Mouse (Mus musculus): Measurements from ENCODE around the gene Nudcd2. TPM values are rescaled to one million over a fixed set of nuclear protein-coding genes. Genes with fewer than 3 reads are reported as not detected.
"Not testable (repeated sequence)": the region's sequence is repeated elsewhere in the genome, so short reads cannot be mapped to it uniquely, and the experiment has no call there.

Gene Nudcd2
- 10.1 and 11.6 TPM in 2 replicates for polyA plus RNA-seq (2012; rRNA removed)

DNA sequence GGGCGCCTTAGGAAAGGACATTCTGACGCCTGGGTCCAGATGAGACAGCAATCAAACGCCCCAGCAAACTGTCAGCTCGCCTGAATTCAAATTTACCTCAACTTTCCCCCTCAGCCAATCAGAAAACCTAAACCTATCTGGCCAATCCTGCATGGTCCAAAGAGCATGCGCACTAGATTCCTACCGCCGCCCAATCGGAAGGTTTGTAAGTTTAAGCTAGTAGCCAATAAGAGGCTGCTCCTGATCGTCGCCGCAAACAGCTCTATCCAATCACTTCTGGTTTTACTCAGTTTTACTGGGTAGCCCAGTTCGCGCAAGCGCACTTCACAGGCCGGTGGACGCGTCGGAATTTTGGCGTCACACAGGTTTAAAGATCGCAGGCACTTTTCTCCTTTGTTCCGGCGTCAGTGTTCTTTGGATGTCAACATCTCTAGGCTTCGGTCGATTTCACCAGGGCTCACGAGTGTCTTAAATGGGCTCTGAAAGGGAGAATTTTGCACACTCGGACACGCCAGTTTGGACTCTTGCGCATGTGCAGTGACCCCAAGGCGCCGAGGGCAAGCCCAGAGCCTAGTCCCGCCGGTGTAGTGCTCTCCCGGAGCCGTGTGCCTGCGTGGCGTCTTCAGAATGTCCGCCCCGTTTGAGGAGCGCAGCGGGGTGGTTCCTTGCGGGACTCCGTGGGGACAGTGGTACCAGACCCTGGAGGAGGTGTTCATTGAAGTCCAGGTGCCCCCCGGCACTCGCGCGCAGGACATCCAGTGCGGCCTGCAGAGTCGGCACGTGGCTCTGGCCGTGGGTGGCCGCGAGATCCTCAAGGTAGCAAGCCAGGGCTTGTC is at the start of gene Nudcd2, which contains the start of gene Hmmr:
Gene Nudcd2 (plus strand): TSS at position 329 of the 836 bp plus-strand sequence.
Gene Hmmr (minus strand): TSS at position 84 of the 836 bp plus-strand sequence.
- DNase-seq (ENCODE audit: low read depth, low spot score): peak; percentile 78
- under 1% methylated on average over 52 of the region's 52 CpGs for WGBS

DNA sequence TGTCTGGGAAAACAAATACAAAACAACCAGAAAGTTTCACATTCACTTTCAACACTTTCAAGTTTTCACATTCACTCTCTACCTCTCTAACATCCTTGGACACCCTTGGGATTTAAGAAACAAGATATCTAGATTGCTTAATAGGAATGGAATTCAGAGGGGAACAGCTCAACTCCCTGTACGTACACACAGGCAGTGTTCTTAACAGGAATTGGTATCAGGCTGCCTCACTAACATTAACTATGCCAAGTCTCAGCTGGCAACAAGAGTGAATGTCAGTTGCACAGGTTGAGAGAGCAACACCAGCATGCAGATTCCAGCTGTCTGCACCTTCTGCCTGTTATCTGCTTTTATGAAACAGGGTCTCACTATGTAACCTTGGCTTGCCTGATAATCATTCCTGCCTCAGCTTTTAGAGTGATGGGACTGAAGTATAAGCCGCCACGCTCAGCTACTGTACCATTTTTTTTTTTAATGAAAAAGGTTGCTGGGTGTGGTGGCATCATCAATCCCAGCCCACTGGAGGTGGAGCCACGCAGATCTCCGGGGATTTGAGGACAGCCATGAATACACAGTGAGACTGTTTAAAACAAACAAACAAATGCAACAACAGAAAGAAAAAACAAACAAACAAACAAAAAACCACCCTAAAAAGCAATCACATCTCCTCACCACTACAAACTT is 42.9 kb upstream of the Nudcd2 start:
- WGBS: 16% methylated on average over 5 of the region's 5 CpGs
- no peak for DNase-seq (ENCODE audit: low read depth, low spot score)

- no peak for DNase-seq (ENCODE audit: low read depth, low spot score)
- under 1% methylated on average over 28 of the region's 28 CpGs for WGBS
These were observed 41.4 kb upstream of the Nudcd2 start for GRCm38 (mm10) chr11:40692101-40692509.

DNA sequence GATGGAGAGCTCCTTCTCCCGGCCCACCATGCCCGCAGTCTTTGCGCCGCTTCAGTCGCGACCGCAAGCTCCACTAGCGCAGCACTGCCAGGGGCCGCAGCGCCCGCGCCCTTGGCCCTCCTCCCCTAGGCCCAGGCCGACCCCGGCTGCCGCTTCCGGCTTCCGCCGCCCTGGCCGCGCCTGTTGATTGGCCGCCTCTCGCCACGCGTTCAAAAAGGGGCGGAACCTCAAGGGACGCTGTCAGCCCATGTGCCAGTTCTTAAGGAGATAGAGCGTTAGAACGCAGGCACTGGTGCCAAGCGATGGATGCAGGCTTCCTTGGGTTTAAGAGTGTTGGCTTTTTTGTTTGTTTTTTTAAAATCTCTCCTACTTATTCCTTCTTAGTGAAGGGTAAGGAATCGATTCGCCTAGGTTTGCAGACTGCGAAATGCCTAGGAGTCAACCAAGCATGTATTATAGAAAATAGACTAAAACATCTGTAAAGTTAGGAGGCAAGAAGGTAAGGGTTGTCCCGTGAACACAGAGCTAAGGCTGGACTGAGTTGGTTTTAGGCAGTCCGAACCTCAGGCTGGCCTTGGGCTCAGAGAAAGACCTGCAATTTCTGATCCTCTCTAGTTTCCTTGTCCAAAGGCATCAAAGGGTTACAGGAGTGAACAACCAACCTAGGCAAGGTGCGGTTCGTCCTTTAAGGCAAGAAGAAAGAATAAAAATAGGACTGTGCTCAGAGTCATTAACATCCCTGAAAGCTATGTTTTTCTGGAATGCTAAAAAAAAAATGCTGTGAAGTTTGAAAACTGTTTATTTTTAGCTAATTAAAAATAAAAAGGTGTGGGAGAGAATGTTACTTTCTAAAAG is 40.7 kb upstream of the Nudcd2 start:
- peak; percentile 77 for DNase-seq (ENCODE audit: low read depth, low spot score)
- WGBS: 1% methylated on average over 36 of the region's 36 CpGs

DNA sequence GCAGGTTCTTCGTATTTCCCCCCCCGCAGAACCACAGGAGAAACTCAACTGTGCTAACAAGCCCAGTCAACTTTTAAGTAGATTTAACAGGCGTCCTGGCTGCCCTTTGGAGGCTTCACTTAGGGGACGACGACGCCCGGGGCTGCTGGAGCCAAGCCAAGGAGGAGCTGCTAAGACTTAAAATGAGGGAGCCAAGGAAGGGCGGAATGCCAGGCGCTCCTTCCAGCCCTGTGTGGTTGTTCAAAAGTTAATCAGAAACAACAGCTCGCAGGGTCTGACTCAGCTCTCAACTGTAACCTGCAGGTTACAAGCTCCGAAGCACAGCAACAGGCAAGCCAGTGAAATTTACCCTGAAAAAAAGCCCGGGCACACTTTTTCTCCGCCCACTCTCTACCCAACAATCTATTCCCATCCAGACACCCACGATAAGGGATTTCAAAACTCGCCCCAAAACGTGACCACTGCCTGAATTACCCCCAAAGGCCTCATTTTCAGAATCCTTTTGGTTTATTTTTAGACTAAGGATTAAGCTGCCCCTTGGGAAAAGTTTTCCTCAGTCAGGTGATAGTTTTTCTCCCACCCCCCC is 40.0 kb upstream of the Nudcd2 start:
- under 1% methylated on average over 16 of the region's 16 CpGs for WGBS
- peak; percentile 57 for DNase-seq (ENCODE audit: low read depth, low spot score)

- DNase-seq (ENCODE audit: low read depth, low spot score): peak; percentile 52
- under 1% methylated on average over 31 of the region's 31 CpGs for WGBS
These were observed 39.0 kb upstream of the Nudcd2 start for GRCm38 (mm10) chr11:40694311-40695087.

DNA sequence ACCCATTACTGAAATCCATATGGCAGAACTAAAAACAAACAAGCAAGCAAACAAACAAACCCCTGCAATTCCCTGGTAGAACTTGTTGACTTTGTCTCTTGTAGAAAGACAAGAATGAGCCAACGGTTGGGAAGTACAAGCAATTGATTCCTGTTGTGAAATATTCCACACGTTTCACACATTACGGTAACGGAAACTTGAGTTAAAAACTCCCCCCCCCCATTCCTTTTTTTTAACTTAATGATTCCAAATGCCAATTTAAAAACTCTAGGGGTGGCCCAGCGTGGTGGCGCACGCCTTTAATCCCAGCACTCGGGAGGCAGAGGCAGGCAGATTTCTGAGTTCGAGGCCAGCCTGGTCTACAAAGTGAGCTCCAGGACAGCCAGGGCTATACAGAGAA is 38.4 kb upstream of the Nudcd2 start, which contains the start of gene Mat2b:
Gene Mat2b (minus strand): TSS at position 101 of the 400 bp plus-strand sequence.
- no peak for DNase-seq (ENCODE audit: low read depth, low spot score)
- WGBS: 79% methylated on average over 9 of the region's 9 CpGs

DNA sequence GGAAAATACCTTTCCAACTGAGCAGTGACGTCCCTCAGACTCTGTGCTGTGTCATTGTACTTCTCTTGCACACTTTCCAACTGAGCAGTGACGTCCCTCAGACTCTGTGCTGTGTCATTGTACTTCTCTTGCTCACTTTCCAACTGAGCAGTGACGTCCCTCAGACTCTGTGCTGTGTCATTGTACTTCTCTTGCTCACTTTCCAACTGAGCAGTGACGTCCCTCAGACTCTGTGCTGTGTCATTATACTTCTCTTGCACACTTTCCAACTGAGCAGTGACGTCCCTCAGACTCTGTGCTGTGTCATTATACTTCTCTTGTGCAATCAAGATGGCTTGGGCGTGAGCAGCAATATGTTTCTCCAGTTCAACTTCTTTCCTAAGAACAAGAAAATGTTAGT is 23.6 kb upstream of the Nudcd2 start:
- not testable (repeated sequence) for DNase-seq (ENCODE audit: low read depth, low spot score)
- 92% methylated on average over 6 of the region's 6 CpGs for WGBS

GRCm38 (mm10) chr11:40713858-40714257 is 19.6 kb upstream of the Nudcd2 start:
- no peak for DNase-seq (ENCODE audit: low read depth, low spot score)
- 31% methylated on average over 8 of the region's 8 CpGs for WGBS

DNA sequence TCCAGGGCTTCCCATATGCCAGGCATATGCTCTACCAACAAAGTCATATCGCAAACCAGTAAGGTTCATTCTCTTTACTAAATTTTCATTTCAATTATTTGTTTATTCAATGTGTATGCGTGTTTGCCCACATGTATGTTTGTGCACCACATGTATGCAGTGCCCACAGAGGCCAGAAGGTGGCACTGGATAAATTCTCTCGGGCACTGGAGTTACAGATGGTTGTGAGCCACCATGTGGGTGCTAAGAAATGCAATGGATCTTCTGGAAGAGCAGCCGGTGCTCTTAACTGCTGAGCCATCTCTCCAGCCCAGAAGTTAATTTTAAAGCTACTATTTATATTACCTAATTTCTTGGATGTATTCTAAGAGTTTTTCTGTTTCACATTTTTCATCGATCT is 17.9 kb upstream of the Nudcd2 start:
- no peak for DNase-seq (ENCODE audit: low read depth, low spot score)

GRCm38 (mm10) chr11:40718324-40718723 is 15.1 kb upstream of the Nudcd2 start:
- no peak for DNase-seq (ENCODE audit: low read depth, low spot score)

More for the DNA sequence above, 17.9 kb upstream of the Nudcd2 start:
- 93% methylated on average over 5 of the region's 5 CpGs for WGBS

GRCm38 (mm10) chr11:40732997-40733338 is 499 bp upstream of the Nudcd2 start:
- DNase-seq (ENCODE audit: low read depth, low spot score): no peak
- under 1% methylated on average over 14 of the region's 14 CpGs for WGBS

DNA sequence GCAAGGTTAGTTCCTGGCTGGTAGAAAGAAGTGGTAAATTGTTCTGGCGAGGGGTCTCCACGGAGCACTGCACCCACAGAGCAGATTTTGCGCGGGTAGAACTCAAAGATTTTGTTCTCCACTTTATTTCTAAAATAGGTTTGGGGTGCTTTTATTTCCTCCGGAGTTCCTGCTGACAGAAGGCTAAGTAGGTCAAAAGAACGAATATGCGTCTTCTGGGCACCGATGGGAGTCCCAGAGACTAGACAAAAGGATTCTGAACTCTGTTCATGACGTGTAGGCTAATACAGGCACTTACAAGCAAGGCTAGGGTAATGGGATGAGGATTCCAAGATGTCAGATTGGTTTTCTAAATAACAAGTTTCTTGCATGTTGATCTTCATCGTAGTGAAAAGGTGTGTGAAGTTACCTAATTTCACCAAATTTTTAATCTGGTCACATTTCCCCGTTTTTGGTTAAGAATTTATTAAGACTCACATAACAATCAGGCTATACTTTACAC is 835 bp downstream of the Nudcd2 start:
- WGBS: 2% methylated on average over 11 of the region's 11 CpGs
- no peak for DNase-seq (ENCODE audit: low read depth, low spot score)

DNA sequence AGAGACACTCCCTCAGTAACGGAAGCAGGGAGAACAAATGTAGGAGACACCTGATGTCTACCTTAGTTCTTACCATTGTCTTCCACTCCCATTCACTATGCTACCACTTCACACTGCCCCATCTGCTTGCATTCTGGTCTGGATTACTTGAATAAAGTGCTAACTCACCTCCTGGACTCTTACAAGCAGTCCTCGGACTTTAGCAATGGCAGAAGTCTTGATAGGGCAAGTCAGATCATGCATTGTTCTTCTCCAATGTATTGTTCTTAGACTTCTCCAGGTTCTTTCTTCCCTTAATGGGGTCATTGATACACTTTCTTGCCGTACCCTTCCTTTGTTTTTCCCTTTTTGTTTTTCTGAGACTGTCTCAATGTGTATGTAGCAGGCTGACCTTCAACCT is 3.9 kb downstream of the Nudcd2 start:
- no peak for DNase-seq (ENCODE audit: low read depth, low spot score)
- WGBS: 93% methylated on average over 3 of the region's 3 CpGs

- 88% methylated on average over 12 of the region's 12 CpGs for WGBS
- no peak for DNase-seq (ENCODE audit: low read depth, low spot score)
These were observed 8.3 kb downstream of the Nudcd2 start for GRCm38 (mm10) chr11:40741605-40742262.

DNA sequence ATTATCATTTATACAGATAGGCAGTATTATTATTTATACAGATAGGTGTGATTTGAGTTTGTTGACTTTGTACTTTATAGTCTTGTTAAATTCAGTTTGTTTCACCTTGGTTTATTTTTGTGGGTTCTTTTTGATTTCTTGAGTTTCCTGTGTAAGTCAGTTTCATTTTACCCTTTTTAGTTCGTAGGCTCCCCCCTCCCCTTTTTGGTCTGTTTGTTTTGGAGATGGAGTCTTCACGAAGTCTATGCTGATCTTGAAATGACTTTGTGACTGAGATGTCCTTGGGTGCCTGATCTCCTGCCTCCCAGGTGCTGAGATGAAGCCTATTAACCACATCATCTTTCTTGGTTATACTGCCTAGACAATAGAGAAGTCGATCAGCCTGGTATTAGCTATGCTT is 10.9 kb downstream of the Nudcd2 start:
- 65% methylated on average over 3 of the region's 3 CpGs for WGBS
- DNase-seq (ENCODE audit: low read depth, low spot score): no peak

DNA sequence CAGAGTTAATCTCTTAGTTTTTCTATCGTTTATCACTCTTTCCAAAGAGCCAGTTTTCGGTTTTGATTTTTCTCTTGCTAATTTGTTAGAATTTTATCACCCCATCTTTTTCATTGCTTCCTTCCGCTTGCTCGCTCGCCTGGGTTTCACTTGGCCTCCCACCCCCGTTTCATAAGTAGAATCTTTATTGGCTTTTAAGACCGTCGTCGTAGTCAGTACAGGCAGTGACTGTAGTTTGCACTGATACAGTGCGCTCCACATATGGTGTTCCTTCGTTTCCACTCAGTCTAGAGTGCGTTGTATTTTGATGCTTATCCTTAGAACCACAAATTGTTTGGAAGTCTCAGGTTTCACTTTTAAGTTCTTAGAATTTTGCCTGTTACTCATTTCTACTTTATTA is 12.9 kb downstream of the Nudcd2 start:
- 83% methylated on average over 12 of the region's 12 CpGs for WGBS
- DNase-seq (ENCODE audit: low read depth, low spot score): no peak

DNA sequence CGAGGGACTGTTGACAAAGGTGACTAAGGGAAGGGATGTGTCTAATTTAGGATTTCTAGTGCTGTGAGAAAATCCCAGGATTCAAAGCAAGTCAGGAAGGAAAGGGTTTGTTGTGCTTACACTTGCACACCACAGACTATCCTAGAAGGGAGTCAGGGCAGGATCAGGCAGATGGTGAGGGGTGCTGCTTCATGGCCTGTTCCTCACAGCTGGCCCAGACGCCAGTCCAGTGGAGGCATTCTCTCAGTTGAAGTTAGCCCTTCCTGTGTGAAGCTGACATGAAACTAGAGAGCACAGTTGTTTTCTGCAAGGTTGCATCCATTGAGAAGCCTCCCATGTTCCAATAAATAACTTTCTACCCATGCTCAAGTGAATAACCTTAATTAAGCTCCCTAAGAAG is 14.2 kb downstream of the Nudcd2 start:
- DNase-seq (ENCODE audit: low read depth, low spot score): no peak
- 60% methylated on average over 2 of the region's 2 CpGs for WGBS
